Mouse (Mus musculus) layer of hippocampus, adult 11-12 months (tissue): ENCODE data around the gene Gm11492.
A peak's percentile ranks its signal among the peaks of the same experiment; 100 is the strongest.

Experiments used
- DNase-seq: peaks from one replicate; pipeline ENCODE4 v3.0.0; 2022; ENCODE audit warnings: low spot score

Gm11492 gene

GRCm38 (mm10) chr11:87578963-87579601 lies 12.6 kb downstream of the Gm11492 start:
- no peak for DNase-seq

GRCm38 (mm10) chr11:87579713-87580112 lies 13.3 kb downstream of the Gm11492 start:
- DNase-seq: no peak

GRCm38 (mm10) chr11:87580543-87581085 lies 14.2 kb downstream of the Gm11492 start:
- no peak for DNase-seq

- no peak for DNase-seq
Observed at GRCm38 (mm10) chr11:87581161-87581865, 14.9 kb downstream of the Gm11492 start.

- peak; percentile 82 for DNase-seq
Observed at GRCm38 (mm10) chr11:87581933-87582710, 15.7 kb downstream of the Gm11492 start.

- DNase-seq: no peak
Observed at GRCm38 (mm10) chr11:87583291-87584034, 17.0 kb downstream of the Gm11492 start.

GRCm38 (mm10) chr11:87584711-87585505 lies 18.5 kb downstream of the Gm11492 start:
- no peak for DNase-seq

- DNase-seq: no peak
Observed at GRCm38 (mm10) chr11:87587211-87587874, 20.9 kb downstream of the Gm11492 start.

- no peak for DNase-seq
Observed at GRCm38 (mm10) chr11:87589605-87590004, 23.2 kb downstream of the Gm11492 start.

- DNase-seq: no peak
Observed at GRCm38 (mm10) chr11:87590841-87591525, 24.5 kb downstream of the Gm11492 start.

- peak; percentile 100 for DNase-seq
Observed at GRCm38 (mm10) chr11:87591526-87592353, 25.3 kb downstream of the Gm11492 start, which contains the start of gene Mtmr4. TSS of gene Mtmr4 (plus strand) at chr11:87592162.

- DNase-seq: no peak
Observed at GRCm38 (mm10) chr11:87592354-87592695, 25.9 kb downstream of the Gm11492 start.

- no peak for DNase-seq
Observed at GRCm38 (mm10) chr11:87592713-87593598, 26.5 kb downstream of the Gm11492 start.

GRCm38 (mm10) chr11:87595327-87595841 lies 28.9 kb downstream of the Gm11492 start:
- peak; percentile 82 for DNase-seq

GRCm38 (mm10) chr11:87595976-87596375 lies 29.5 kb downstream of the Gm11492 start:
- no peak for DNase-seq

GRCm38 (mm10) chr11:87596492-87596891 lies 30.0 kb downstream of the Gm11492 start:
- DNase-seq: no peak

- DNase-seq: no peak
Observed at GRCm38 (mm10) chr11:87597061-87597460, 30.6 kb downstream of the Gm11492 start.
